Mouse (Mus musculus) hindbrain, embryonic 13.5 days (tissue): ENCODE measurements at regions not wholly inside any gene's neighbourhood (a gene's known extent, or its start where the extent isn't known, plus 50 kb on each side); places are given as distances from the start of the nearest gene placed in this dataset.
"Not testable (repeated sequence)": the region's sequence is repeated elsewhere in the genome, so short reads cannot be mapped to it uniquely, and the experiment has no call there.

Experiments
- ATAC-seq: fragments of 200-750 bp; cut with Nextera tagmentation; 2 replicates; pipeline ENCODE4 v1.8.0; 2017; ENCODE audit warnings: moderate TSS enrichment; ENCODE audit not compliant: low FRiP score
- H3K27ac ChIP-seq: fragments of 300-500 bp; sonication (generic); 2 replicates; pipeline ENCODE4 v1.5.1; 2015; ENCODE audit warnings: inconsistent platforms, mild to moderate bottlenecking, moderate library complexity
- H3K27me3 ChIP-seq: fragments of 300-500 bp; sonication (generic); 2 replicates; pipeline ENCODE4 v1.6.1; 2015; ENCODE audit warnings: mild to moderate bottlenecking, inconsistent platforms
- H3K36me3 ChIP-seq: fragments of 300-500 bp; sonication (generic); 2 replicates; pipeline ENCODE4 v1.6.1; 2015; ENCODE audit warnings: mild to moderate bottlenecking, inconsistent platforms
- H3K4me1 ChIP-seq: fragments of 300-500 bp; sonication (generic); replicated peaks from 2 replicates; pipeline ENCODE4 v1.6.1; 2015; ENCODE audit warnings: inconsistent platforms
- H3K4me2 ChIP-seq: fragments of 300-500 bp; sonication (generic); 2 replicates; pipeline ENCODE4 v1.6.1; 2015; ENCODE audit warnings: inconsistent platforms, mild to moderate bottlenecking, moderate library complexity
- H3K4me3 ChIP-seq: fragments of 300-500 bp; sonication (generic); 2 replicates; pipeline ENCODE4 v1.5.1; 2015; ENCODE audit warnings: mild to moderate bottlenecking, inconsistent platforms
- H3K9ac ChIP-seq: fragments of 300-500 bp; sonication (generic); 2 replicates; pipeline ENCODE4 v1.6.1; 2015; ENCODE audit warnings: mild to moderate bottlenecking, inconsistent platforms
- H3K9me3 ChIP-seq: fragments of 300-500 bp; sonication (generic); 2 replicates; pipeline ENCODE4 v1.6.1; 2016; ENCODE audit warnings: inconsistent platforms
- WGBS: fragments of 180-500 bp; shearing (Covaris S2); methylation state at CpG from one replicate; pipeline ENCODE4 v1.1.7; 2015; 5-methylcytosine and 5-hydroxymethylcytosine counted together

DNA sequence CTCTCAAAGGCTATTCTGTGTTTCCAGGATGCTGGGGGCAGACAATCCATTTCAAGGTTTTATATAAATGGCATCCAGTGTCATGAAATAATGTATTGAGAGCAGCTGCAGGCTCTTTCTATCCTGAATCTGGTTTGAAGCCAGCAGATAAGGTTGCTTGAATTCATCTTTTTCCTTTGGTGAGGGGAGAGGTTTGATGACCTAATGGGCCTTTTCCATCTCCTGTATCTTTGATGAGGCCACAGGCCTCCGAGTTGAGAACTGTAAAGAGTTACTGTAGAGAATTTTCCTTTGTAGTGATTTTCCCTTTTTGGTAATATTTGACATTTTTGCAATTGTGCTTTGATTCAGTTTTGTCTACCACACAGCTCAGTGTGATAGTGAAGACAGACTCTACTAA is 458.8 kb upstream of the 1700008P02Rik start:
- 74% methylated on average over 1 of the region's 1 CpGs for WGBS
- Histone ChIP-seq H3K36me3 (no peaks in the 10 kb centered on the region), H3K9me3 (no peaks in the 10 kb centered on the region), H3K4me3 (no peak overlapping the region), H3K27me3 (no peaks in the 10 kb centered on the region), H3K4me1 (no peaks in the 10 kb centered on the region), H3K9ac (no peak overlapping the region), H3K4me2 (no peak overlapping the region), H3K27ac (no peak overlapping the region)
- no peak for ATAC-seq

DNA sequence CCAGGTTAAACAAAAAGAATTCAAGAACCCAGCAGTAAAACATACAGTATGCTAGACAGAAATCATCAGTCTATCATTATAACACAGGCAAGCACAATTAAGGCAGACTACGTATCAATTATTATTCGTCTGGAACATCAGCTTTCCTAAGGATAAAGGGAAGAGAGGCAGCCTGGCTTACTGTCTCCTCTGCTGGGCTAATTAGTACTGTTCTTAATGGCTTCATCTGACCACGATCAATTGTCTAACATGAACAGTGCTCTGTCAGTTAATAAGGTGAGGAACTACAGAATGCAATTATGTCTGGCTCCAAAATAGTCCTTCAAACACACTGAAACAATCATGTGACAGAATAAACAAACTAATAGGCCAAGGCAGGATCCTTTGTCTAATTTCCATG is 456.6 kb upstream of the 1700008P02Rik start:
- 66% methylated on average over 3 of the region's 3 CpGs for WGBS
- Histone ChIP-seq H3K27me3 (no peaks in the 10 kb centered on the region), H3K27ac (no peak overlapping the region), H3K9me3 (no peaks in the 10 kb centered on the region), H3K36me3 (no peaks in the 10 kb centered on the region), H3K9ac (no peak overlapping the region), H3K4me3 (no peak overlapping the region), H3K4me1 (no peaks in the 10 kb centered on the region), H3K4me2 (no peak overlapping the region)
- no peak for ATAC-seq

DNA sequence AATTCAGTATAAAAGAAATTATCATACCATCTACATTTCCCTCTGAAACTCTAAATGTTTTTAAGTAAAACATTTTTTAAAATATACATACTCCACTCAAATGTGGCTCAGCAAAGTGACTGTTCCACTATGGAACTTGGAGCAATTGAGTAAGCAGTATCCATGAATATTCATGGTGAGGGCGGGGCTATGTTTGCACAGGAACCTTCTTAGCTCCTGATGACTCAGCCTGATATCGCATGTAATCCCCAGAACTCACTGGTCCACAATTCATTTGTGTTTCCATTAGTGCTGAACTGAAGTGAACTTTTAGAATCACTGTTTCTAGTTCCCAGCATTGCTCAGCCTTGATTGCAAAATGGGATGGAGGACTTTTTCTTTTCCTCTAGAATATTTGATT is 454.2 kb upstream of the 1700008P02Rik start:
- no peak overlapping the region for H3K9ac ChIP-seq
- H3K4me2 ChIP-seq: no peak overlapping the region
- 67% methylated on average over 2 of the region's 2 CpGs for WGBS
- H3K4me1 ChIP-seq: no peaks in the 10 kb centered on the region
- H3K36me3 ChIP-seq: no peaks in the 10 kb centered on the region
- no peaks in the 10 kb centered on the region for H3K9me3 ChIP-seq
- ATAC-seq: no peak
- H3K27me3 ChIP-seq: no peaks in the 10 kb centered on the region
- no peak overlapping the region for H3K27ac ChIP-seq
- no peak overlapping the region for H3K4me3 ChIP-seq

DNA sequence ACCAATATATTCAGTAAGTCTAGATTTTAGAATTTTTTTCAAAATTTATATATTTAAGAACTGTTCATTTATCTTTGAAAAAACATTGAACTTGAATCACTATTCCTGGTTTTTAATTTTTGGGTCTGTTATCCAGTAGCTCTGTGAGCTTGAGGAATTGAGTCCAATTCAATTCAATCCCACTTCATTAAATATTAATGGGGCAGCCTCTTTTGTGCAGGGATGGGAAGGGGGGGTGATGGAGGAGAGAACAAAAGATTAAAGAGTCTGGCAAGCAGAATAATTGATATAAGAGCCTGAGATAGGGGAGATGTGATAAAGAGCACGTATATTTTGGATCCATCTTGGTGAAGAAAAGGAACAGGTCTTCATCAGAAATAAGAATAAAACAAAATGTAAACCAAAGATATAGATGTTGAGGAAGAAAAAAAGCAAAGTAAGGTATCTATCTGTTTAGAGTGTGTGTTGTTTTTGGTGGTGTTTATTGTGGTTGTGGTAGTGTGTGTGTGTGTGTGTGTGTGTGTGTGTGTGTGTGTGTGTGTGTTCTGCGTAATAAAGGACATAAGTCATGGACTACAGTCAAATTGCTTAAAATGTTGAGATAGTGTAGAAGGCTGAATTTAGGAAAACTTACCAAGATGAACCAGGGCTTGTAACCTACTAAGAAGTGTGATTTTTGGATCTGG is 421.3 kb upstream of the 1700008P02Rik start:
- Histone ChIP-seq H3K4me1 (no peaks in the 10 kb centered on the region), H3K27ac (no peak overlapping the region), H3K27me3 (no peaks in the 10 kb centered on the region), H3K9me3 (peaks cover 5% of the 10 kb centered on the region; the same call in 1 of the 2 replicates), H3K4me2 (no peak overlapping the region), H3K36me3 (no peaks in the 10 kb centered on the region), H3K4me3 (no peak overlapping the region), H3K9ac (no peak overlapping the region)
- 44% methylated on average over 2 of the region's 2 CpGs for WGBS
- ATAC-seq: no peak

DNA sequence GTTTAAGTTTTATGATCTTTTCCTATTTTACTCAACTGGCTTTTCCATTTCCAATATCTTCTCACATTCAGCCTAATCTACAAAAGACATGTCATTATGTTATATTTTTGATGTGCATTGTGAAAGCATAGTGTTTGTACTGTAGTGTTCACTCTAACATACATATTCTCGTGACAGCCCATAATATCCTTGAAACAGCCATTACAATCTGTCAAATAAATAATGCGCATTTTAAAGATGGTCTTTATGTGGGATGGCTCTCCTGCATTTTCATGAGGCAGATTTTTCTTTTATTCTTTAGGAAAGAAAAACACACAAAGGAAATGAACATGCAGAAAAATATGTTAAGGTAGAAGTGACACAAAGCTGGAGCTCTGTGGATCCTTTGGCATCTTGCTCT is 415.6 kb upstream of the 1700008P02Rik start:
- Histone ChIP-seq H3K9me3 (peaks cover 5% of the 10 kb centered on the region; the same call in 1 of the 2 replicates), H3K4me2 (no peak overlapping the region), H3K4me1 (no peaks in the 10 kb centered on the region), H3K27me3 (no peaks in the 10 kb centered on the region), H3K36me3 (no peaks in the 10 kb centered on the region), H3K27ac (no peak overlapping the region), H3K9ac (no peak overlapping the region), H3K4me3 (no peak overlapping the region)
- WGBS: 41% methylated on average over 2 of the region's 2 CpGs
- ATAC-seq: no peak

DNA sequence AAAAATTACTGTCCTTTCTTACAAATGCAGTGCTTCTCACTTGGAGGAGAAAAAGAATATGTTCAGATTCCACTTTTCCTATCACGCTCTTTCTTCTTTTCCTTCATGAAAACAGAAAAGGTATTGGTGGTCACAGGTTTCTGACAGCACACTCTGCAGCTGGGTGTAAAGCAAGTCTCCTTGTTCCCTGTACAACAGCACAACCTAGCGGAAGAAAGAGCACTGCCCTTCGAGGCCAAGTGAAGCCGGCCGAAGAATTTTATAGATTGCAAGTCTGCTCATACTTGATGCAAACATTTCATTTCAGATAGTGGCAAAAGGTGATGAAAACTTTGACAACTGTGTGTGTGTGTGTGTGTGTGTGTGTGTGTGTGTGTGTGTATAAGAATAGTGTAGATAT is 407.6 kb upstream of the 1700008P02Rik start:
- no peaks in the 10 kb centered on the region for H3K9me3 ChIP-seq
- no peaks in the 10 kb centered on the region for H3K27me3 ChIP-seq
- ATAC-seq: peak; percentile 88
- H3K4me2 ChIP-seq: no peak overlapping the region
- 33% methylated on average over 5 of the region's 5 CpGs for WGBS
- no peak overlapping the region for H3K27ac ChIP-seq
- H3K4me3 ChIP-seq: no peak overlapping the region
- no peaks in the 10 kb centered on the region for H3K4me1 ChIP-seq
- H3K36me3 ChIP-seq: no peaks in the 10 kb centered on the region
- H3K9ac ChIP-seq: no peak overlapping the region

DNA sequence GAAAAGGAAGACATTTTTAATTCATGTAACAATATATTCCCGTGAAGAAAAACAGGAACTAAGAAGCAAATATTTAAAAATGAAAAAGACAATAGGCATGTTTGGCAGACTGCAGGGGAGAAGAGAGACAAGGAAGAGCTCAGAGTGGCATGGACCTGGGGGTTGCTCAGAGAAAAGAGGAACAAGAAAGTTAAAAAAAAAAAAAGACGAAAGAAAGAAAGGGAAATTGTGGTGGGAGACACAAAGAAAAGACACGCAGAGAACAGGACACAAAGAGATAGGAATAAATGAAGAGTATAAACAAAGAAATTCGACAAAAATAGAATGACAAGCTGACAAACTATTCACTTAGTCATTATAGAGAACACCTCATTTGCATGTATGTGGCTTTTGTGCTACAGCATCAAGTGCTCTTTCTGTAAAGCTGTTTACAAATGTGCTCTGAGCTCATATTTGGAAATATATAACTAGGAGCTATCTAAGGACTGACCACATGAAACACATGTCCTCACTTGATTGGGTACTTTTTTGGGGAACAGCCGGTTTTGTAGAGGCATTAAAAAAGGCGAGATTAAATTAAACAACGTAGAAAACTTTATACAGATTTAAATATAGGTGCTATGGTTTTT is 394.2 kb upstream of the 1700008P02Rik start:
- Histone ChIP-seq H3K4me1 (no peaks in the 10 kb centered on the region; the same call in 1 of the 2 replicates), H3K9me3 (no peaks in the 10 kb centered on the region), H3K36me3 (no peaks in the 10 kb centered on the region), H3K9ac (no peak overlapping the region), H3K4me3 (no peak overlapping the region), H3K4me2 (no peak overlapping the region), H3K27me3 (no peaks in the 10 kb centered on the region), H3K27ac (no peak overlapping the region)
- no peak for ATAC-seq
- WGBS: 28% methylated on average over 7 of the region's 7 CpGs

DNA sequence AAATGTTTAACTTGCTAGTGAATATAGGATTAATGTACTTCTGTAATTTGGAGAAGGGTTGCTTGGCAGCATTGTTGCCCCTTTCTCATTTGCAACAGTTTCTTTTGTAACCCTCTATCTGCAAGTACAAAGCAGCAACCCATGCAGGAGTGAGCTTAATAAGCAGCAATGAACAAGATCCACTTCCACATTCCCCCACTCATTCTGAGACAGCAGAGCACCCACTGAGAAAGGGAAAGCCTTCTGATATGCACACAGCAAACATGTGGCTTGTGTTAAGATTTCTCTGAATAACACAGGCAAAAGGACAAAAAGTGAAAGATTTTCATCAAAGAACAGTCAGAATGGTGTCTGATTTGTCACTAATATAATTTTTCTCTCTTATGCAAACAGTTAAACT is 393.3 kb upstream of the 1700008P02Rik start:
- no peak overlapping the region for H3K4me2 ChIP-seq
- H3K4me1 ChIP-seq: no peaks in the 10 kb centered on the region; the same call in 1 of the 2 replicates
- no peak overlapping the region for H3K4me3 ChIP-seq
- H3K27me3 ChIP-seq: no peaks in the 10 kb centered on the region
- no peak overlapping the region for H3K9ac ChIP-seq
- H3K27ac ChIP-seq: no peak overlapping the region
- no peaks in the 10 kb centered on the region for H3K36me3 ChIP-seq
- no peaks in the 10 kb centered on the region for H3K9me3 ChIP-seq
- 0 out of 2 replicates have a peak, but pooled peaks have one; percentile 21 for ATAC-seq

DNA sequence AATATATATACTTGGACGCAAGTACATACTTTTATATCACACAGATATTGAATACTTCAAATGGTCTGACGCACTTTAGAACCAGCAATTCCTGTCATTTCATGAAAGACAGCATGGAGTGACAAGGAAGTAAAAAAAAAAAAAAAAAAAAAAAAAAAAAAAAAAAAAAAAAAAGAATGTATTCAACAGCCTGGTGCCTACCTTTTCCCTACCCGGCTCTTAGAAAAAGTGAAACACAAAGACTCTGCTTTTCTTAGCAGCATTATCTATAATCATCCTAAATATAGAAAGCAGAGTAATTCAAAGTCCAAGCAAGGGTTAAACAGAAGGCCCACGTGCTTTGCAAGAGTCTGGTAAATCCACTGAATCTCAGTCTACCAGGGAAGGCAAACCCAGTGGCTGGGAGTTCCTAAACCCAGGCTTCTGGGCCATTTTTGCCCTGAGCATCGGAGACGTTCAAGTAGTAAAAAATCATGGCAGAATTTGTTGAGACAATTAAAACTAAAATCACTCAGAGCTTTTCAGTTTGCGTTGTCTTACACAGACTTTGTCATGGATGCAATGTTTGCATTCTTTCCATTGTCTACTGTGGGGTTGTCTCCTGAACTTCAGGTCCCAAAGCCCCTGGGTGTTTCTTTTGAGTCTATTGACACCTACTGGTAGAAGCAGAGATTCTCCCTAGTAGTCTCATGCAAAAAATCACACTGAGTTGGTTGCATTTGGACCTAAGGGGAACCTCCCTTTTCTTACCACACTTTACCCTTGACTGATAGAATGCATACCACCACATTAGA is 390.2 kb upstream of the 1700008P02Rik start:
- Histone ChIP-seq H3K9me3 (no peaks in the 10 kb centered on the region), H3K27ac (peak overlapping the region; percentile 64; the same call in 1 of the 2 replicates), H3K27me3 (no peaks in the 10 kb centered on the region), H3K9ac (no peak overlapping the region), H3K36me3 (no peaks in the 10 kb centered on the region), H3K4me1 (peaks cover 5% of the 10 kb centered on the region; the same call in 1 of the 2 replicates), H3K4me2 (no peak overlapping the region), H3K4me3 (no peak overlapping the region)
- WGBS: 49% methylated on average over 7 of the region's 7 CpGs
- peak; percentile 79 for ATAC-seq

DNA sequence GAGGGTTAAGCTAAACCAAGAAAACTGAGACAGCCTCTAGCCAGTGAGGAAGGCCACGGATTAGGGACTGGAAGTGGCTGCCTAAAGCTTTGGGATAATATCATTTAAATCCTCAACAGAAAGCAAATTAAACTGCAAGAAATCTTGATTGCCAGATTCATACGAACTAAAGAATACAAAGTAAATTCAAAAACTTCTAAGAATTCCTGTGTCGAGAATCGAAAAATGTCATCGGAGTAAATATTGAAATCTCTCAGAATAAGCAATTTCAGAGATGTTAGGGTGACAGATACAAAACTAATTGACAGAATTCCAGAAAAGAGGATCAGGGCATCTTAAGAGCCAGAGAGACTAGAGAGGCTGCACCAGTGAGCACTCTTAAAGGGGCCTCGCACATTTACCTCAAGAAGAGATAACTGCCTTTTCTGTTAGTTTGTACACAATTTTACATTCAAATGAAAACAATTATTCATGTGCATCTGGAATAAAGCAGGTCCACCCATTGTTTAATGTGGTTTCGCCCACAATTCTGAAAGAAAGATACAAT is 388.5 kb upstream of the 1700008P02Rik start:
- H3K4me3 ChIP-seq: no peak overlapping the region
- no peak overlapping the region for H3K27ac ChIP-seq
- no peaks in the 10 kb centered on the region for H3K27me3 ChIP-seq
- no peaks in the 10 kb centered on the region for H3K9me3 ChIP-seq
- H3K4me2 ChIP-seq: no peak overlapping the region
- no peak overlapping the region for H3K9ac ChIP-seq
- H3K4me1 ChIP-seq: peaks cover 5% of the 10 kb centered on the region; the same call in 1 of the 2 replicates
- WGBS: 77% methylated on average over 7 of the region's 7 CpGs
- ATAC-seq: no peak
- H3K36me3 ChIP-seq: no peaks in the 10 kb centered on the region

DNA sequence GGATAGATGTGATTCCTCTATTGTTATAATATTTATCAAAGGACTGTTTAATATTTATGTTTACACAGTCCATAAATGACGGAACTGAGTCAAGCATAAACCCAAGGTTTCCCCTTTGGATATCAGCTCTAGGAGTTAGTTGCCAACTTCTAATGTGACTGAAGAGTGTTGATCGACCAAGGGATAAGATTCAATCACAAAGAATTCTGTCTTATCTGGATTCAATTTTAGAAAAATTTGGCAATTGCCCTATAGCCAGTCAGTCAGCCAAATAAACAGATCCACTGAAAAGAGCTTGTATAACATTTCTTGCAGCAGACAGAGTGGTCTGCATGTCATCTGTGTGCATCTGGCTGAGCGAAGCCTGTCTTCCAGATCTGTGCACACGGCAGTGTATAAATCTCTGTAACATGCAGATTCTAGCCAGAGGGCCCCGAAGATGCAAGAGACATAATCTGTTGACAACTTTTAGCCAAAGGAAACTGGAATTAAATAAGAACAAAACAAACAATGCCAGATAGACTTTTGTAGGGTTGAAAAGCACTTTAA is 387.6 kb upstream of the 1700008P02Rik start:
- no peak overlapping the region for H3K27ac ChIP-seq
- H3K9me3 ChIP-seq: no peaks in the 10 kb centered on the region
- no peaks in the 10 kb centered on the region for H3K27me3 ChIP-seq
- 57% methylated on average over 5 of the region's 5 CpGs for WGBS
- peaks cover 5% of the 10 kb centered on the region; the same call in 1 of the 2 replicates for H3K4me1 ChIP-seq
- no peak overlapping the region for H3K9ac ChIP-seq
- no peak overlapping the region for H3K4me2 ChIP-seq
- ATAC-seq: no peak
- no peaks in the 10 kb centered on the region for H3K36me3 ChIP-seq
- H3K4me3 ChIP-seq: no peak overlapping the region

DNA sequence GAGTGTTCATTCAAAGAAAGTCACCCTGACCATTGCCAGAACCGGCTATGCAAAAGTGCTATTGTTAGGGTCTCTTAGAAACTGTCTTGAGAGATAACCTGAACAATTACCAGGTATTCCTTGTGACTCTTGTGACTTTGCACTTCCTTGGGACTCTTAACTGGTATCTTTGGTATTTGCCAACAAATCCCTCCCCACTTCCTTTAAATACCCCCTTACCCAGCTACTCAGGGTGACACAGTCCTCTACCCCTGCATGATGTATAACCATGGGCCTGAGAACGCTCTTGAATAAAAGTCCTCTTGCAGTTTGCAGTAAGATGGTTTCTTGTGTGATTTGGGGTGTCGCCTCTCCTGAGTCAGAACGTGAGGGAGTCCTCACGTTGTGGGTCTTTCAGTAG is 371.5 kb upstream of the 1700008P02Rik start:
- not testable (repeated sequence) for H3K27ac ChIP-seq, ATAC-seq, H3K4me2 ChIP-seq, H3K27me3 ChIP-seq, H3K9ac ChIP-seq, H3K9me3 ChIP-seq, H3K4me3 ChIP-seq, H3K36me3 ChIP-seq, H3K4me1 ChIP-seq
- WGBS: 85% methylated on average over 5 of the region's 5 CpGs
